Mouse (Mus musculus): Measurements from ENCODE around the gene Cox10. TPM values are rescaled to one million over a fixed set of nuclear protein-coding genes. Genes with fewer than 3 reads are reported as not detected.

Gene Cox10
- polyA plus RNA-seq, 1 experiment from 2014 or later: 22.6 TPM

GRCm38 (mm10) chr11:64076212-64076611, 3.1 kb downstream of the Cox10 start:
- Histone ChIP-seq H3K9me3 (no peaks in the 10 kb centered on the region), H3K4me2 (no peak overlapping the region), H3K27me3 (no peaks in the 10 kb centered on the region), H3K4me3 (no peak overlapping the region), H3K4me1 (replicated peaks) (peaks cover 16% of the 10 kb centered on the region), H3K36me3 (peaks cover 5% of the 10 kb centered on the region), H3K27ac (no peak overlapping the region), H3K9ac (no peak overlapping the region)
- no peak for ATAC-seq (ENCODE audit: low FRiP score)
- WGBS: 94% methylated on average over 4 of the region's 4 CpGs

- H3K4me1 ChIP-seq (replicated peaks): peaks cover 6% of the 10 kb centered on the region
- no peaks in the 10 kb centered on the region for H3K9me3 ChIP-seq
- no peak for ATAC-seq (ENCODE audit: low FRiP score)
- peaks cover 28% of the 10 kb centered on the region for H3K36me3 ChIP-seq
- H3K4me3 ChIP-seq: no peak overlapping the region
- 82% methylated on average over 4 of the region's 4 CpGs for WGBS
- H3K27me3 ChIP-seq: no peaks in the 10 kb centered on the region
- no peak overlapping the region for H3K9ac ChIP-seq
- H3K27ac ChIP-seq: no peak overlapping the region
- H3K4me2 ChIP-seq: no peak overlapping the region
Observed at GRCm38 (mm10) chr11:64073379-64073778, 5.9 kb downstream of the Cox10 start.

- Histone ChIP-seq H3K4me1 (replicated peaks) (no peaks in the 10 kb centered on the region), H3K27ac (no peak overlapping the region), H3K27me3 (no peaks in the 10 kb centered on the region), H3K4me3 (no peak overlapping the region), H3K9me3 (no peaks in the 10 kb centered on the region), H3K4me2 (no peak overlapping the region), H3K36me3 (peaks cover 38% of the 10 kb centered on the region), H3K9ac (no peak overlapping the region)
- no peak for ATAC-seq (ENCODE audit: low FRiP score)
- WGBS: 96% methylated on average over 12 of the region's 12 CpGs
Observed at GRCm38 (mm10) chr11:64071536-64071935, 7.7 kb downstream of the Cox10 start.

GRCm38 (mm10) chr11:64066001-64066400, 13.3 kb downstream of the Cox10 start:
- no peaks in the 10 kb centered on the region for H3K4me1 ChIP-seq (replicated peaks)
- WGBS: 96% methylated on average over 2 of the region's 2 CpGs
- no peak for ATAC-seq (ENCODE audit: low FRiP score)
- no peak overlapping the region for H3K4me3 ChIP-seq
- H3K9ac ChIP-seq: no peak overlapping the region
- H3K9me3 ChIP-seq: no peaks in the 10 kb centered on the region
- no peak overlapping the region for H3K27ac ChIP-seq
- no peaks in the 10 kb centered on the region for H3K27me3 ChIP-seq
- H3K4me2 ChIP-seq: no peak overlapping the region
- peaks cover 32% of the 10 kb centered on the region for H3K36me3 ChIP-seq

GRCm38 (mm10) chr11:64063130-64063529, 16.1 kb downstream of the Cox10 start:
- Histone ChIP-seq H3K9me3 (no peaks in the 10 kb centered on the region), H3K4me3 (no peak overlapping the region), H3K36me3 (peaks cover 20% of the 10 kb centered on the region), H3K27me3 (peaks cover 3% of the 10 kb centered on the region; the same call in 1 of the 2 replicates), H3K9ac (no peak overlapping the region), H3K4me1 (replicated peaks) (no peaks in the 10 kb centered on the region), H3K4me2 (no peak overlapping the region), H3K27ac (no peak overlapping the region)
- WGBS: 86% methylated on average over 3 of the region's 3 CpGs
- ATAC-seq (ENCODE audit: low FRiP score): no peak

GRCm38 (mm10) chr11:64062226-64062625, 17.0 kb downstream of the Cox10 start:
- H3K4me2 ChIP-seq: no peak overlapping the region
- H3K9ac ChIP-seq: no peak overlapping the region
- peaks cover 3% of the 10 kb centered on the region; the same call in 1 of the 2 replicates for H3K27me3 ChIP-seq
- H3K36me3 ChIP-seq: peaks cover 24% of the 10 kb centered on the region
- no peaks in the 10 kb centered on the region for H3K4me1 ChIP-seq (replicated peaks)
- no peak overlapping the region for H3K27ac ChIP-seq
- WGBS: 92% methylated on average over 4 of the region's 4 CpGs
- ATAC-seq (ENCODE audit: low FRiP score): no peak
- H3K4me3 ChIP-seq: no peak overlapping the region
- H3K9me3 ChIP-seq: no peaks in the 10 kb centered on the region

GRCm38 (mm10) chr11:64059305-64059704, 20.0 kb downstream of the Cox10 start:
- WGBS: 97% methylated on average over 2 of the region's 2 CpGs
- Histone ChIP-seq H3K4me2 (no peak overlapping the region), H3K36me3 (peaks cover 16% of the 10 kb centered on the region), H3K4me1 (replicated peaks) (no peaks in the 10 kb centered on the region), H3K4me3 (no peak overlapping the region), H3K9ac (no peak overlapping the region), H3K27me3 (peaks cover 8% of the 10 kb centered on the region; the same call in 1 of the 2 replicates), H3K9me3 (no peaks in the 10 kb centered on the region), H3K27ac (no peak overlapping the region)
- no peak for ATAC-seq (ENCODE audit: low FRiP score)

GRCm38 (mm10) chr11:64058474-64058873, 20.8 kb downstream of the Cox10 start:
- H3K27ac ChIP-seq: no peak overlapping the region

GRCm38 (mm10) chr11:64053371-64053770, 25.9 kb downstream of the Cox10 start:
- WGBS: 86% methylated on average over 5 of the region's 5 CpGs
- no peak for ATAC-seq (ENCODE audit: low FRiP score)
- Histone ChIP-seq H3K27ac (no peak overlapping the region), H3K4me1 (replicated peaks) (peaks cover 19% of the 10 kb centered on the region), H3K4me3 (no peak overlapping the region), H3K4me2 (no peak overlapping the region), H3K27me3 (peaks cover 5% of the 10 kb centered on the region; the same call in 1 of the 2 replicates), H3K9ac (no peak overlapping the region), H3K36me3 (peaks cover 7% of the 10 kb centered on the region), H3K9me3 (no peaks in the 10 kb centered on the region)

More at GRCm38 (mm10) chr11:64058474-64058873, 20.8 kb downstream of the Cox10 start:
- ATAC-seq (ENCODE audit: low FRiP score): no peak
- Histone ChIP-seq H3K27me3 (peaks cover 8% of the 10 kb centered on the region; the same call in 1 of the 2 replicates), H3K9ac (no peak overlapping the region), H3K9me3 (no peaks in the 10 kb centered on the region), H3K4me2 (no peak overlapping the region), H3K4me3 (no peak overlapping the region), H3K4me1 (replicated peaks) (no peaks in the 10 kb centered on the region), H3K36me3 (peaks cover 16% of the 10 kb centered on the region)
- 95% methylated on average over 3 of the region's 3 CpGs for WGBS

- ATAC-seq (ENCODE audit: low FRiP score): peak; percentile 63
- H3K9ac ChIP-seq: no peak overlapping the region
- no peaks in the 10 kb centered on the region for H3K36me3 ChIP-seq
- H3K27ac ChIP-seq: 0 out of 2 replicates have a peak overlapping the region, but pooled peaks have one; percentile 44
- no peak overlapping the region for H3K4me3 ChIP-seq
- WGBS: 33% methylated on average over 9 of the region's 9 CpGs
- peaks cover 19% of the 10 kb centered on the region for H3K4me1 ChIP-seq (replicated peaks)
- H3K9me3 ChIP-seq: no peaks in the 10 kb centered on the region
- H3K27me3 ChIP-seq: peaks cover 20% of the 10 kb centered on the region
- no peak overlapping the region for H3K4me2 ChIP-seq
Observed at GRCm38 (mm10) chr11:64051195-64051968, 27.9 kb downstream of the Cox10 start.

GRCm38 (mm10) chr11:64047432-64047831, 31.8 kb downstream of the Cox10 start:
- Histone ChIP-seq H3K4me3 (no peak overlapping the region), H3K9ac (no peak overlapping the region), H3K36me3 (peaks cover 13% of the 10 kb centered on the region), H3K27ac (no peak overlapping the region), H3K4me2 (no peak overlapping the region), H3K4me1 (replicated peaks) (peaks cover 19% of the 10 kb centered on the region), H3K9me3 (no peaks in the 10 kb centered on the region), H3K27me3 (peaks cover 15% of the 10 kb centered on the region)
- 93% methylated on average over 13 of the region's 13 CpGs for WGBS
- no peak for ATAC-seq (ENCODE audit: low FRiP score)

- H3K4me1 ChIP-seq (replicated peaks): peaks cover 10% of the 10 kb centered on the region
- H3K4me3 ChIP-seq: no peak overlapping the region
- peaks cover 13% of the 10 kb centered on the region for H3K36me3 ChIP-seq
- 91% methylated on average over 4 of the region's 4 CpGs for WGBS
- H3K9me3 ChIP-seq: no peaks in the 10 kb centered on the region
- ATAC-seq (ENCODE audit: low FRiP score): no peak
- peaks cover 15% of the 10 kb centered on the region for H3K27me3 ChIP-seq
- H3K9ac ChIP-seq: no peak overlapping the region
- no peak overlapping the region for H3K27ac ChIP-seq
- H3K4me2 ChIP-seq: no peak overlapping the region
Observed at GRCm38 (mm10) chr11:64045041-64045440, 34.2 kb downstream of the Cox10 start.

GRCm38 (mm10) chr11:64044024-64044423, 35.2 kb downstream of the Cox10 start:
- Histone ChIP-seq H3K9ac (no peak overlapping the region), H3K9me3 (no peaks in the 10 kb centered on the region), H3K4me2 (no peak overlapping the region), H3K27me3 (peaks cover 15% of the 10 kb centered on the region), H3K27ac (no peak overlapping the region), H3K4me1 (replicated peaks) (peaks cover 6% of the 10 kb centered on the region; the same call in 1 of the 2 replicates), H3K4me3 (no peak overlapping the region), H3K36me3 (peaks cover 13% of the 10 kb centered on the region)
- WGBS: 97% methylated on average over 3 of the region's 3 CpGs
- no peak for ATAC-seq (ENCODE audit: low FRiP score)

Measured in hindbrain, embryonic 13.5 days (tissue).